Mouse (Mus musculus) heart, embryonic 14.5 days (tissue): ENCODE results near the gene Srebf1. TPM values are rescaled to one million over a fixed set of nuclear protein-coding genes. Genes with fewer than 3 reads are reported as not detected.
A peak's percentile ranks its signal among the peaks of the same experiment; 100 is the strongest.

Source experiments
- ATAC-seq: fragments of 200-750 bp; cut with Nextera tagmentation; 2 replicates; pipeline ENCODE4 v1.8.0; 2017; ENCODE audit warnings: low read depth, moderate TSS enrichment; ENCODE audit not compliant: insufficient number of reproducible peaks, insufficient read depth, low FRiP score
- H3K27ac ChIP-seq, 2 experiments: fragments of 200-500 bp in 1 of 2; fragments of 300-500 bp in 1 of 2; sonication (generic) in 1 of 2; replicated peaks in 1 of 2; 2 replicates each; pipeline ENCODE4 v1.5.1; 2012 to 2014; ENCODE audit warnings: low read depth in 2 of 2, low read length in 2 of 2, control low read depth in 1 of 2, mild to moderate bottlenecking in 1 of 2, mixed read lengths in 1 of 2; ENCODE audit not compliant: control insufficient read depth in 1 of 2, insufficient read depth in 1 of 2
- H3K27me3 ChIP-seq: fragments of 300-500 bp; sonication (generic); 2 replicates; pipeline ENCODE4 v1.6.1; 2014; ENCODE audit warnings: mild to moderate bottlenecking, low read length, control low read depth; ENCODE audit not compliant: control insufficient read depth, insufficient read depth
- H3K36me3 ChIP-seq: fragments of 300-500 bp; sonication (generic); 2 replicates; pipeline ENCODE4 v1.6.1; 2014; ENCODE audit warnings: mild to moderate bottlenecking, control low read depth, low read length, mixed read lengths; ENCODE audit not compliant: control insufficient read depth, insufficient read depth
- H3K4me1 ChIP-seq, 2 experiments: fragments of 200-500 bp in 1 of 2; fragments of 300-500 bp in 1 of 2; sonication (generic) in 1 of 2; 2 replicates each; pipeline ENCODE4 v1.6.1; 2012 to 2014; ENCODE audit warnings: low read length in 2 of 2, control low read depth in 1 of 2, mixed read lengths in 1 of 2; ENCODE audit not compliant: control insufficient read depth in 2 of 2, insufficient read depth in 2 of 2
- H3K4me2 ChIP-seq: fragments of 300-500 bp; sonication (generic); 2 replicates; pipeline ENCODE4 v1.6.1; 2014; ENCODE audit warnings: mild to moderate bottlenecking, low read length
- H3K4me3 ChIP-seq, 2 experiments: fragments of 200-500 bp in 1 of 2; fragments of 300-500 bp in 1 of 2; sonication (generic) in 1 of 2; 2 replicates each; pipeline ENCODE4 v1.5.1; 2012 to 2014; ENCODE audit warnings: low read length in 2 of 2, mild to moderate bottlenecking in 2 of 2, control low read depth in 1 of 2, low read depth in 1 of 2, moderate library complexity in 1 of 2; ENCODE audit not compliant: control insufficient read depth in 1 of 2, insufficient read depth in 1 of 2
- H3K9ac ChIP-seq: fragments of 300-500 bp; sonication (generic); 2 replicates; pipeline ENCODE4 v1.6.1; 2014; ENCODE audit warnings: mild to moderate bottlenecking, low read length
- H3K9me3 ChIP-seq: fragments of 300-500 bp; sonication (generic); 2 replicates; pipeline ENCODE4 v1.6.1; 2016; ENCODE audit warnings: low read length, control low read depth; ENCODE audit not compliant: control insufficient read depth
- WGBS: fragments of 180-500 bp; shearing (Covaris S2); extraction: QIAGEN DNeasy Blood & Tissue Kit; methylation state at CpG from one replicate; pipeline ENCODE4 v1.1.7; 2014; 5-methylcytosine and 5-hydroxymethylcytosine counted together
- polyA plus RNA-seq: library from polyadenylated mRNA; unstranded; fragments of >200 nt; fragmentation: Nextera tagmentation; extraction: Ambion mirVana; gene quantifications from 2 replicates; pipeline ENCODE4 v1.2.1, GENCODE M21; 2014

The Srebf1 gene
- polyA plus RNA-seq, 1 experiment from 2014 or later = 37.9 TPM

GRCm38 (mm10) chr11:60178005-60178404 lies 44.4 kb downstream of the Srebf1 start:
- H3K4me2 ChIP-seq = peak overlapping the region; percentile 98
- peaks cover 55 to 85% of the 10 kb centered on the region in 2 experiments for H3K4me1 ChIP-seq
- H3K27me3 ChIP-seq = no peaks in the 10 kb centered on the region
- H3K4me3 ChIP-seq = no peak overlapping the region
- ATAC-seq = no peak
- H3K9ac ChIP-seq = peak overlapping the region; percentile 94
- H3K9me3 ChIP-seq = no peaks in the 10 kb centered on the region
- WGBS = 50% methylated on average over 6 of the region's 6 CpGs
- H3K27ac ChIP-seq = peak overlapping the region; percentile 46 to 96; a peak in 3 of 4 replicates
- H3K36me3 ChIP-seq = peaks cover 4% of the 10 kb centered on the region

DNA sequence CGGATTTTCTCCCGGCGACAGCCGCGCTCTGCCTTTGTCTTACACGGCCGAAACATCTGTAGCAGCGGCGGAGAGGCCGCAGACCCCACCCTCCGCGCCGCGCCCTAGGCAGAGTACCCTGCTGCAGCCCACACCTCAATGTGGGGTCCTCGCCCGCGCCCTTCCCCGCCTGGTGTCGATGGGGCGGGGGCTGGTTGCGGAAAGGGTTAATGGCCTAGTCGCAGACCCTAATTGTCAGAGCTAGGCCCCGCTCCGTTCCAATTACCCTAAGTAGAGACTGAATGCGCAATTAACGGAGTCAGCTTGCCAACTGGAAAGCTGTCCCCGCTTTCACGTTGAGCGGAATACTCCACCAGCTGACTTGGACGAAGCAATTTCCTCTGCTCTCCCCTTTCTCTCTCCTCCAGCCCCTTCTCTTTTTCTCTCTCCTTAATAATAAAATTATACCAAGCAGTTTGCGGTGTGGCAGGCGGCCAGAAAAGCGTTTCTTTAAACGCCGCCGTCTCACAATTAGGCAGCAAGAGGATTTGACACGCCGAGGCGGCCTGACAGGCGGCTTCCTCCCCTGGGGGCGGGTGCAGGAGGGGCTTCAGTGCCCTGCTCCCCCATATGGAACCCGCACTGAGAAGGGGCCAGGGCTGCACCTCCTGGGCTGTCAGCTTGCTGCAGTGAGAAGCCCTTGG lies 45.3 kb downstream of the Srebf1 start:
- Histone ChIP-seq H3K9ac (peak overlapping the region; percentile 94), H3K9me3 (no peaks in the 10 kb centered on the region), H3K4me2 (peak overlapping the region; percentile 98), H3K4me3 (peak overlapping the region; percentile 64 to 65), H3K36me3 (peaks cover 4% of the 10 kb centered on the region), H3K4me1 (peaks cover 55 to 85% of the 10 kb centered on the region in 2 experiments), H3K27ac (peak overlapping the region; percentile 96 to 99), H3K27me3 (no peaks in the 10 kb centered on the region)
- no peak for ATAC-seq
- 2% methylated on average over 42 of the region's 42 CpGs for WGBS

DNA sequence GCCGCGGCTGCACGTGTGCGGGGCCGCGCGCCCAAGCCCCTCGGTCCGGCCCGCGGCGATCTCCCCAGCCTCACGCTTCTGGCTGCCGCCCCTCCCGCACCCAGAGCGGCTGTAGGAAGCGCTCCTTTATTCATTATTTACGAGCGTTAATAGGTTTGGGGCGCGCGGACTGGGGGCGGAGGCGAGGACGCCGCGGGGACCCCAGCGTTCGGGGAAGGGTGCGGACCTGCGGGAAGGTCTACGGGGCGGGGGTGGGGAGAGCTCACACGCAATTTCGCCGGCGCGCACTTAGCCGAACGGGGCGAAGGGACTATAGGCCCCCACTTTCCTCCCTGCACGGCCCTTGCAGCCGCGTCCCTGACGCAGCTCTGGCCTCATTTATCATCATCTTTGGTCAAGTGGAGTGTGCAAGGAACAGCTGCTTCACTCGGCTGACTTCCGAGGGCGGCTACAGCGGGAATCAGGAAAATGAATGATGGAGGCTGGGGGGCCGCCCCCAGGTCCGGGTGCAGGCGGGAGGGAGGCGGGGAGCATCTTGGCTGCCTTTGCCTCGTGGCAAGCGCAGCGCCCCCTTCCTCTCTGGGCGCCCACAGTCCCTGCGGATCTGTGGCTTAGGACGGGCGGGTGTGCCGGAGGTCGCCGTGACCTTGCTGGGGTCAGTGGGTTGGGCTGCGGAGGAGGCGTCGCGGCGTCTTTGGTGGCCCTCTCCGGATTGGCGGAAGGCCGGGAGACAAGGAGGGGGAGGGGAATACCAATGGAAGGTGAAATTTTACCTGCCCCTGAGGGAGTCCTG lies 46.0 kb downstream of the Srebf1 start:
- peak overlapping the region; percentile 98 for H3K4me2 ChIP-seq
- peak overlapping the region; percentile 96 to 99 for H3K27ac ChIP-seq
- H3K4me1 ChIP-seq = peaks cover 53 to 85% of the 10 kb centered on the region in 2 experiments
- peak; percentile 54 for ATAC-seq
- H3K27me3 ChIP-seq = no peaks in the 10 kb centered on the region
- H3K36me3 ChIP-seq = peaks cover 4% of the 10 kb centered on the region
- peak overlapping the region; percentile 94 for H3K9ac ChIP-seq
- WGBS = under 1% methylated on average over 66 of the region's 71 CpGs
- peak overlapping the region; percentile 64 to 65 for H3K4me3 ChIP-seq
- no peaks in the 10 kb centered on the region for H3K9me3 ChIP-seq

DNA sequence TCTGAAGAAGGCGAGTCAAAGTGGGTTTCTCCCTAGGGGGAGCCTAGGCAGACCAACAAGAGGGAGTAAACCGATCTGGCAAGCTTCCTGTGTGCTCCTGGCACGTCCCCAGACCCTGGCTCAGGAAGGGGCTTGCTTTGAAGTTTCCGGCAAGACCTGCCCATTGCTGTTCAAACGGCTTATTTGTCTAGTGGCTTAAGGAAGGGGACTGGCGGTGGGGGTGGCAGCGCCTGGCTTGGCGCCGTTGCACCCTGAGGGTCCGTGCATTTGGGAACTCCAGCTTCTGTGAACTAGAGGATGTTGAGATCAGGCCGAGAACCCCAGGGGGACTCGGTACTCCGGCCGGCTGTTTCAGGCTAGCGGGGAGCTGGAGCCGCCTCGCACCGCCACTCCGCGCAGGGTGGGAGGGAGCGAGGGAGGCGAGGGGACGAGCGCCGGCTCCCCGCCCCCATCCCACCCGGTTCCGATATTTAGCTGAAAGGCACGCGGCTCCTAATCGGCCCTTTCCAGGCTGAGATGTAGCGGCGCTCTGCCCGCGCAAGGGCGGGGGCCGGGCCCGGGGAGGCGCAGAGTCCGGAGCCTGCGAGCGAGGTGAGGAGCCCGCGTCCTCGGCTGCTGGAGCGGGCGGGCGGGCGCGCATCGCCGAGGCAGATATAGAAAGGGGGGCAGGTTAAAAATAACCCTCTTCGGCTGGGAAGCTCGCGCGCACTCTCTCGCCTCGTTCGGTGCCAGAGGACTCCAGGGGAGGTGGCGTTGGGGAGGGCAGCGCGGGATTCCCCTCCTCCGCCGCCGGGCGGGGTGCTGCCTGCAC lies 46.8 kb downstream of the Srebf1 start:
- Histone ChIP-seq H3K36me3 (peaks cover 4% of the 10 kb centered on the region), H3K4me2 (peak overlapping the region; percentile 98), H3K9ac (peak overlapping the region; percentile 94), H3K4me1 (peaks cover 50 to 87% of the 10 kb centered on the region in 2 experiments), H3K27me3 (no peaks in the 10 kb centered on the region), H3K4me3 (peak overlapping the region; percentile 64 to 65), H3K27ac (peak overlapping the region; percentile 96 to 99), H3K9me3 (no peaks in the 10 kb centered on the region)
- peak; percentile 82 for ATAC-seq
- WGBS = under 1% methylated on average over 59 of the region's 66 CpGs

DNA sequence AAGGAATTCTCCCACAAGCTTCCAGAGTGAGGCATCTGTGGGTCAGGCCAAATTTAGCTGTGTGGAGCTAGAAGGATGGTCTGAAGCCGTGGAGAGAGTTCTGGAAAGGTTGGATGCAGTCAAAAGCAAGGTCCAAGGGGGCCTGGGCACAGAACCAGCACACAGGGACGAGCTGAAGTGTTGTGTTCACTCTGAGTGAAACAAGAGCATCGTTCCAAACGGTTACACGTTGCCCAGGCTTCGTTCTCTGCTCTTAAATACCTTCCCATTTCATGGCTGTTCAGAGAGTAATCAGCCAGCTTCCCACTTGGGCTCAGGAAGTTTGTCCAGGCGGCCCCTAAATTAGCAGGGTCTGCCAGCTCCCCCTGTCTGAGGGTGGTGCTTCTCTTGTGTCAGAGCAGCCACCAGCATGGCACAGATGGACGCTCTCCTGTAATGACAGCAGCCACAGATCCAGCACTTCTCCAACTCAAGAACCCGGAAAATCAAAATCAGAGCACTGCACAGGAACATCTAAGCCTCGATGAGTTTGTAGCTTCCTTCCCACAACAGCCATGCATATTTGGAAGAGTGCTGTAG lies 48.7 kb downstream of the Srebf1 start:
- ATAC-seq = no peak
- WGBS = 57% methylated on average over 10 of the region's 10 CpGs
- Histone ChIP-seq H3K4me2 (no peak overlapping the region), H3K36me3 (peaks cover 3% of the 10 kb centered on the region; the same call in 1 of the 2 replicates), H3K27ac (peak overlapping the region; percentile 28 to 59), H3K9me3 (no peaks in the 10 kb centered on the region), H3K9ac (no peak overlapping the region), H3K4me1 (peaks cover 56 to 86% of the 10 kb centered on the region in 2 experiments), H3K4me3 (no peak overlapping the region), H3K27me3 (no peaks in the 10 kb centered on the region)

GRCm38 (mm10) chr11:60172074-60172473 lies 50.3 kb downstream of the Srebf1 start:
- Histone ChIP-seq H3K27ac (peak overlapping the region; percentile 28 to 59), H3K4me1 (peaks cover 52 to 86% of the 10 kb centered on the region in 2 experiments)

DNA sequence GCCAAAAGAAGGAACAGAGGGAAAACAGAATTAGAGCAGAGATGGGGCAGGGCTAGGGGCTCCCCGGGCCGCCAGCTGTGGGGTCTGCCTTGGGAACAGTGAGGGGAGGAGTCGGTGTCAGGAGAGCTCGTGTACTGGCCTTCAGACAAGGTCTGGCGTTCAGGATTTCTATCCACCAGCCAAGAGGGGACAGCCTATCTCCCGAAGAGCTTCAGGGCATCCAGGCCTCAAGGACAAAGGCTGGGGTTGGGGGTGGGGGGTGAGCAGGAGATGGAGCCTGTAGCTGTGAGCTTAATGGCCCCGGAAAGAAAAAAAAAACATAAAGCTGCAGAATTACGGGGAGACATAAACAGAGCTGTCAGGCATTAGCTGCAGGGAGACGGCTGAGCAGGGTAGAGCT lies 53.6 kb downstream of the Srebf1 start:
- 0 out of 2 replicates have a peak overlapping the region, but pooled peaks have one; percentile 13 for H3K4me2 ChIP-seq
- H3K4me1 ChIP-seq = peaks cover 51 to 87% of the 10 kb centered on the region in 2 experiments

More at GRCm38 (mm10) chr11:60172074-60172473, 50.3 kb downstream of the Srebf1 start:
- peak overlapping the region; percentile 7; the same call in 1 of the 2 replicates for H3K9ac ChIP-seq
- H3K4me3 ChIP-seq = no peak overlapping the region
- no peak for ATAC-seq
- no peaks in the 10 kb centered on the region for H3K27me3 ChIP-seq
- no peaks in the 10 kb centered on the region for H3K9me3 ChIP-seq
- 61% methylated on average over 3 of the region's 3 CpGs for WGBS
- peaks cover 3% of the 10 kb centered on the region; the same call in 1 of the 2 replicates for H3K36me3 ChIP-seq
- no peak overlapping the region for H3K4me2 ChIP-seq

More for the DNA sequence above, 53.6 kb downstream of the Srebf1 start:
- H3K4me3 ChIP-seq = no peak overlapping the region
- peak overlapping the region; percentile 49 for H3K9ac ChIP-seq
- no peaks in the 10 kb centered on the region for H3K27me3 ChIP-seq
- peak overlapping the region; percentile 55 to 69 for H3K27ac ChIP-seq
- no peak for ATAC-seq
- no peaks in the 10 kb centered on the region for H3K9me3 ChIP-seq
- 0 out of 2 replicates have a peak, but pooled peaks cover 3% of the 10 kb centered on the region for H3K36me3 ChIP-seq
- 20% methylated on average over 9 of the region's 9 CpGs for WGBS
